Mouse (Mus musculus) embryo, embryonic 11 days (tissue): ENCODE results near the gene Zfp595.
A peak's percentile ranks its signal among the peaks of the same experiment; 100 is the strongest.
"Not testable (repeated sequence)": the region's sequence is repeated elsewhere in the genome, so short reads cannot be mapped to it uniquely, and the experiment has no call there.

Experiments used
- DNase-seq: peaks from one replicate; pipeline ENCODE4 v3.0.0-alpha.2; 2015

Zfp595 gene

DNA sequence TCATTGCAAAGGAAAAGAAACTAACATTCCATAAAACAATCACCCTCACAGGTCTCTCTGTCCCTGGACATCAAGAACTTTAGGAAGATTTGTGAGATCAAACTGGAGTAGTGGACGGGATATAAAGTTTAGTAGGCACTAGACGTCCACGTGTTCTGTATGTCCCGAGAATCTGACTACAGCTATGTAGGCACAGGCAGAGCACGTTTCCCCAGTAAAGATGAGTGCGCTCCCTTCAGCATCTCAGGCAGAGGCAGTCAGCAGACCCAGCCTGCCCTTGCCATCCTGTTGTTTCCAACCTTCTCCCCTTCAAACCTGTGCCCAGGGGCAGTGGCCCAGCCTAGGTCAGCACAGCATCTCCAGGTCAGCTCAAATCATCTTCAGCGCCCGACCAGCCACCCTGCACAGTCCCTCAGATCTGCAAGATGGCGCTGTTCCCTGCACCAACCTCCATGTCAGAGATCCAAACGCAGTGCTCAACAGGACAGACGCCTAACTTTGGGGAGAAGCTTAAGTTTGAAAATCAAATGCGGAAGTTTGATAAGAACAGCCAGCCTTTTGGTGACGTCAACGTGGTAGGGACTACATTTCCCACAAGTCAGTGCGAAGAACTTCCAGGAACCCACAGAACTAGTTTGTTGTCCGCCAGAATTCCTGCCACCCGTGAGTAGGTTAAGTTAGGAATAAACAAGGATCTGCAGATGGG lies at the start of gene Zfp595:
Gene Zfp595, minus strand, starts transcription at position 552 of the 706 bp plus-strand sequence.
- DNase-seq, result peak; percentile 87

DNA sequence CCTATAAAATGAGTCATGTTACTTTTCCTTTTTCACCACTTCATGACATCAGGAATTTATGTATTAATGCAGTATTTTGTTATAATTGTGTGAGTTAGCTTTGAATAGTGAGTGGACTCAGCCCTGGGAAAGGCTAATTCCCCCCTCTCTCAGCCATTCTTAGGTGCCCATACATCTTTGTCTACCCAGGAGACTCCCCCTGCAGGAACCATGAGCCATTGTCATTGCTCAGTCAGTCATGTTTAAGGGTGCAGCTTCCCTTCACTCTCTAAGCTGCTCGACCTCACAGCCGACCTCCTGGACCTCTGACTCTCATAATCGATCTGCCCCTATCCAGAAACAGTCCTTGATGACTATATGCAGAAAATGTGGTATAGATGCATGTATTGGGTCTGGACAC lies 43.9 kb upstream of the Zfp595 start:
- not testable (repeated sequence) for DNase-seq

DNA sequence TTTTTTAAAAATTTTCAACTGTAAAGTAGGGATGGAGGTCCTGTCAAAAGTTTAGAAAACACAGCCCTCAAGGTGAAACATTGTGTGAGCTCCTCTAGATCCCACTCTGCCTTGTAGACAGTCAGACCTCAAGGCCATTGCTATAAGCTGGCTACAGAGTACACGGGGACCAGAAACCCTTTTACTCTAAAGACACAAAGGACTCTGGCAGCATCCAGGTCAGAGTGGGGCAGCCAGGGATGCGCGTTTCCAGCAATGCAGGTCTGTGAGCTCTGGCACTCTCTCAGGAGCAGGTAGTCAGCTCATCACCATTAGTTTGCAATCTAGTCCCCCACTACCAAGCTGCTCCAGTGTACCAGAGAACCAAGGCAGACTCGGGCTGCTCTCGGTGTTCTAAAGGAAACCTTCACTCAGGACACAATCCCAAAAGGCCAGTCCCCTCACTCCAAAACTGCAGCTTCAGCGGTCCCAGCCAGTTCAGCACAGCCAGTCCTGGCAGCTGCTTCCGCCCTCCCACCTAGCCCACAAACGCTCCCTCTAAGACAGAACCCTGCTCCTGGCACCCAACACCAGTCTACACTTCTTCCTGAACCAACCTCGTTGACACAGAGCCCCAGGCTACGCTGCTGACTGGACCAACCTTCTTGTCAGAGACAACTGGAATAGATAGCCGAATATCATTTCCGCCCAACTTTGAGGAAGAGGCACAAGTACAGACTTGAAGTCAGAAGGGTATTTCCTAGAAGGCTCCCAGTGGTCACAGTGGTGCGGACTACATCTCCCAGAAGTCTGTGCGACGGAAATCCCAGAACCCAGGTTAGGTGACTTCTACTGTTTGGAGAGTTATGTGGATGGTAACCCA lies 42.9 kb upstream of the Zfp595 start, which contains the start of the genes Gm28041 and Zfp456:
Gene Gm28041, minus strand, starts transcription at position 684 of the 862 bp plus-strand sequence.
Gene Zfp456, minus strand, starts transcription at position 761 of the 862 bp plus-strand sequence.
- DNase-seq, result peak; percentile 75

DNA sequence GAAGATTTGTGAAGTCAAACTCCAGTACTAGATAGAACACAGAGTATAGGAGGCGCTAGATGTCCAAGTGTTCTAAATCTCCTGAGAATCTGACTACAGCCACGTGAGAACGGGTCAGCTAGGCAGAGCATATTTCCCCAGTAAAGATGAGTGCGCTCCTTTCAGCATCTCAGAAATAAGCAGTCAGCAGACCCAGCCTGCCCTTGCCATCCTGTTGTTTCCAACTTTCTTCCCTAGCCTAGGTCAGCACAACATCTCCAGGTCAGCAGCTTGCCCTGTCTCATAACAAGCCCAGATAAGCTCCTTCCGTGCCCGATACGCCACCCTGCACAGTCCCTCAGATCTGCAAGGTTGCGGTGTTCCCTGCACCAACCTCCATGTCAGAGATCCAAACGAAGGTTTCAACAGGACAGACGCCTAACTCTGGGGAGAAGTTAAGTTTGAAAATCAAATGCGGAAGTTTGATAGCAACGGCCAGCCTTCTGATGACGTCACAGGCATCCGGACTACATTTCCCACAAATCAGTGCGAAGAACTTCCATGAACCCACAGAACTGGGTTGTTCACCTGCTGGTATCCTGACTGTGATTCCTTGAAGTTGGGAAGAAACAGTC lies 27.9 kb upstream of the Zfp595 start, which contains the start of the genes Gm28044 and Zfp953:
Gene Gm28044, minus strand, starts transcription at position 406 of the 614 bp plus-strand sequence.
Gene Zfp953, minus strand, starts transcription at position 475 of the 614 bp plus-strand sequence.
- DNase-seq, result peak; percentile 90

DNA sequence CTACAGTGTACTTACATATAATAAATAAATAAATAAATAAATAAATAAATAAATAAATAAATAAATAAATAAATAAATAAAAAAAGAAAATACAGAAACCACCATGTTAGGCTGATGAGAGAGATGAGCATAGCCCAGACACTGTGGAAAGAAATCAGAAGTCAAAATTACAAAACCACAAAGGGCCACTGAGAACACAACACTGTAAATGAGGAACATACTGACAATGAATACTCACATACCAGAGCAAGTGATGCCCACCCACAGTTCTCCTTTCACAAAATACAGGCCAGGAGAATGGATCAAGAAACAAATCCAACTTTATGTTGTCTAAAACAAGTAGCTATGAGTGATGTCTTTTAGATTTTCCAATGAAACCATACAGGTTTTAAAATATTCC lies 19.5 kb upstream of the Zfp595 start:
- no peak for DNase-seq

DNA sequence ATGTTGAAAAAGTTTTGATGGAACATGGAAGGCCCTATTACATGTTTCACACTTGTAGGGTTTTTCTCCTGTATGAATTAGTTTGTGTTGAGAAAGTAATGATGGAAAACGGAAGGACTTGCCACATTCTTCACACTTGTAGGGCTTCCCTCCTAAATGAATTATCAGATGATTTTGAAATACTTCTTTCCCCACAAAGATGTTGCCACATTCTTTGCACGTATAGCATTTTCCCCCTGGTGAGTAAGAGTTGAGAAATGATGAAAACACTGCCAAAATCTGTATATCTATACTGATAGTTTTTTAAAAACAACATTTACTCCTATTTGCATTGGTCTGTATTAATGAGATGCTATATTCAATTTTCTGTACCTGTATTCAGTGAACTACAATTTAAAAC lies 11.1 kb upstream of the Zfp595 start:
- no peak for DNase-seq

DNA sequence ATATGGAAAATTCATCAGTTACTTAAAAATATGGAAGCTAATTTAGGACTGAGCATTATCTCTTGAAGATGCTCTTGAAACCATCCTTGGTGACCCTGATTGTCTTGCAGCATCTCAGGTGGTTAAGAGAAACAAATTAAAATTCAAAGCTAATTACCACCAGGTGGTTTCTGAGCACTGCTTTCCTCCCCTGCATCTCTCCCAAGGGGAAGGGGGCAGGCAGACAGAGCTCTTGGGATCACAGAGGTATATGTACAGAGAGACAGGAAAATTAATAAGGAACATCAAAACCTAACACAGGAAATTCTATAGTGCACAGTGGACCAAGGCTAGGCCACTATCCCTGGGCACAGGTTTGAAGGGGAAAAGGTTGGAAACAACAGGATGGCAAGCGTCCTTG lies 507 bp upstream of the Zfp595 start:
- DNase-seq, result peak; percentile 2

DNA sequence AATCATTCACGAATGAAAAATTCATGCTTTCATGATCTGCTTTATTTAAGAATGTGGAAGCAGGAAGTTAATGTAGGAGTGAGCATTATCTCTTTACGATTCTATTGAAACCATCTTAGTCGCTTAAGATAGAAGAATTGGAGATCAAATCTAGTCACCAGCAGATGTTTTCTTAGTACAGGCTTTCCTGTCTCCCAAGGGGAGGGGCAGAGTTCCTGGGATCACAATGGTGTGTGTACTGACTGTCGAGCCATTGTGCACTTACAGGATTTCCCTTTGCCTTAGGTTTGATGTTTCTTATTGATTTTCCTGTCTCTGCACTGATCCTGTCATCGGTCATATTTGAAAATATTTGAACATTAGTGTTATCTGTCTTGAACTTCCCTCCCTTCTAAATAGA lies 25.7 kb downstream of the Zfp595 start:
- peak; percentile 26 for DNase-seq

DNA sequence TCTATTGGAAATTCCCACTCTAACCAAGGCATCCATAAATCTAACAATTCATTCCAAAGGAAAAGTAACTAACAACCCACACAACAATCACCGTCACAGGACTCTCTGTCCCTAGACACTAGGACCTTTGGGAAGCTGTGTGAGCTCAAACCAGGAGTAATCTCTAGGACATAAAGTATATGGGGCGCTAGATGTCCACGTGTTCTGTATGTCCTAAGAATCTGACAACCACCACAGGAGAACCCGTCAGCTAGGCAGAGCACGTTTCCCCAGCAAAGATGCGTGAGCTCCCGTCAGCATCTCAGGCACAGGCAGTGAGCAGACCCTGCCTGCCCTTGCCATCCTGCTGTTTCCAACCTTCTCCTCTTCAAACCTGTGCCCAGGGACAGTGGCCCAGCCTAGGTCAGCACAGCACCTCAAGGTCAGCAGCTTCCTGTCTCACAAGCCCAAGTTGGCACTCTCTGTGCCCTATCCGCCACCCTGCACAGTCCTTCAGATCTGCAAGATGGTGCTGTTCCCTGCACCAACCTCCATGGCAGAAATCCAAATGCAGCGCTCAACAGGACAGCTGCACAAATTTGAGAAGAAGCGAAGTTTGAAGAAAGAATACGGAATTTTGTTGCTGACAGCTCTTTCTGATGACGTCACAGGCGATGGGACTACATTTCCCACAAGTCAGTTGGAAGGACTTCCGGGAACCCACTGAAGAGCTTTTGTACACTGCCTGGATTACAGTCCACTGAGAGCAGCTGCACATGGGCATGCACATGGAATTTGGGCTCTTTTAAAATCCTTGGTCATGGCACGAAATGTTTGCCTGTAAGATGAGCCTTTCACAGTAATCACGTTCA lies 26.3 kb downstream of the Zfp595 start, which contains the start of gene Zfp457:
Gene Zfp457, minus strand, starts transcription at position 664 of the 851 bp plus-strand sequence.
- DNase-seq, result peak; percentile 92

DNA sequence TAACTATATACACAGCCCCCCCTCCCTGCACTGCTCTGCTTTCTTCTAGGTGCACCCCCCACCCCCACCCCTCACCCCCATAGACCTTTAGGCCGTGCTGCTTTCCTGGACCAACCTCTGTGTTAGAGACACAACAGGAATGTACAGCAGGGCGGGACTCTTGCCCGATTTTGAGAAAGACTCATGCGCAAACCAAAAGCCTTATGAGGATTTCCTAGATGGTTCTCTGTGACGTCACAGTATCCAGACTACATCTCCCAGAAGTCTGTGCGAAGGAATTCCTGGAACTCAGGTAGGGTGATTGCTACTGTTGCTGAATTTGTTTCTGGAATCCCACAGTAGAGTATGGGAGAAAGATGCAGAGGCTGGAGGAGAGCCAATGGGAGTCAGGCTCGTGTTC lies 54.1 kb downstream of the Zfp595 start, which contains the start of gene Zfp458:
Gene Zfp458, minus strand, starts transcription at position 153 of the 400 bp plus-strand sequence.
- DNase-seq, result peak; percentile 24

DNA sequence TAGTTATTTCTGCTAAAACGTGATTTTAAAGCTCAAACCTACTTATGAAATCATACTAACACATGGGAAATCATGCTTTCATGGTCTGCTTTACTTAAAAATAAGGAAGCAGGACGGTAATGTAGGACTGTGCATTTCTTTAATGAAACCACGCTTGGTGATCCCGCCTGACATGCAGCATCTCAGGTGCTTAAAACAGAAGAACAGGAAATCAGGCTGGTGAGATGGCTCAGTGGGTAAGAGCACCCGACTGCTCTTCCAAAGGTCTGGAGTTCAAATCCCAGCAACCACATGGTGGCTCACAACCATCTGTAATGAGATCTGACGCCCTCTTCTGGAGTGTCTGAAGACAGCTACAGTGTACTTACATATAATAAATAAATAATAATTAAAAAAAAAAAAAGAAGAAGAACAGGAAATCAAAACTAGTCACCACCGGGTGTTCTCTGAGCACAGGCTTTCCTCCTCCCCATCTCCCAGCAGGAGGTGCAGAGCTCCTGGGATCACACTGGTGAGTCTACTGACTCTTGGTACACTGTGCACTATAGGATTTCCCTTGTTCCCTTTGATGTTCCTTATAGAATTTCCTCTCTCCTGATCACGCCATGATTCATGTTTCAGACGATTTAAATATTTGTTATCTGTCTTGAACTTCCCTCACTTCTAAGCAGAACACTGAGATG lies 62.8 kb downstream of the Zfp595 start:
- not testable (repeated sequence) for DNase-seq

DNA sequence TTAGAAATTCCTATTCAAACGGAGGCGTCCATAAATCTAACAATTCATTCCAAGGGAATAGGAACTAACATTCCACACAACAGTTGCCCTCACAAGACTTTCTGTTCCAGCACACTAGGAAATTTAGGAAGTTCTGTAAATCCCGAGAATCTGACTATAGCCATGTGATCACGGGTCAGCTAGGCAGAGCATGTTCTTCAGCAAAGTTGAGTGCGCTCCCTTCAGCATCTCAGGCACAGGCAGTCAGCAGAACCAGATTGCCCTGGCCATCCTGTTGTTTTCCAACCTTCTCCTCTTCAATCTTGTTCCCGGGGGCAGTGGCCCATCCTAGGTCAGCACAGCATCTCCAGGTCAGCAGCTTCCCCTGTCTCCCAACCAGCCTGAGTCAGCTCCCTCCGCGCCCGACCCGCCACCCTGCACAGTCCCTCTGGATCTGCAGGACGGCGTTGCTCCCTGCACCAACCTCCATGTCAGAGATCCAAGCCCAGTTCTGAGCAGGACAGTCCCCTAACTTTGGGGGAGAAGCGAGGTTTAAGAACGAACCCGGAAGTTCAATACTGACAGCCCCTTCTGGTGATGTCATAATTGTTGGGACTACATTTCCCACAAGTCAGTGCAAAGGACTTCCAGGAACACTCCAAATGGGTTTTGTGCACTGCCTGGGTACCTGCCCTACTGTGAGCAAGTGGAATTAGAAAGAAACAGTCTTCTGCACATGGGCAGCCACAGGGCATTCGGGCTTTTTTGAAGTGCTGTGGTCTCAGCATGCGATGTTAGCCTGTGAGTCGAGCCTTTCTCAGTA lies 63.6 kb downstream of the Zfp595 start:
- peak; percentile 85 for DNase-seq
